Mouse (Mus musculus) v-Abl transformed pro-B cells (cell line): ENCODE data around the gene Hyls1.

Experiments used
- in situ Hi-C, 2 experiments: fragments of 400-800 bp; cut with MboI; formaldehyde crosslinking; loops; one replicate each; pipeline ENCODE4 v1.15.1; 2025; ENCODE audit not compliant: unreplicated experiment in 2 of 2

Hyls1 gene

DNA sequence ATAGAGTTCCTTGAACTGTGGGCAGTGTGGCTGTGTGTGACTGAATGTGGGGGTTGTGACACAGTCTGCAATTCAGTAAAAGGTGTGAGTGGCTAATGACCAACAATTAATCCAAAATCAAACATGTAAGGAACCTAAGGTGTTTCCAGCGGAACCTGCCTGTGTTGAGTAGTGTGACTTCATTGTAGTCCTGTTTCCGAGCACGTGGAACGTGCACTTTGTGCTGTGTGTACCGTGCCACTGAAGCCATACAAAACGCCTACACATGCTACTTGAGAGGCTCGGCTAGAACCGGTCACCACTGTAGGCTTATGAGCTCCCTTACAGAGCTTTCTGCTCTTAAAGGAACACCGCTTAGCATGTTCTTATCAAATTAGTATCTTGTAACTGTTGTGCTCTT is 21.7 kb downstream of the Hyls1 start:
- in situ Hi-C loops, result no loop called here

DNA sequence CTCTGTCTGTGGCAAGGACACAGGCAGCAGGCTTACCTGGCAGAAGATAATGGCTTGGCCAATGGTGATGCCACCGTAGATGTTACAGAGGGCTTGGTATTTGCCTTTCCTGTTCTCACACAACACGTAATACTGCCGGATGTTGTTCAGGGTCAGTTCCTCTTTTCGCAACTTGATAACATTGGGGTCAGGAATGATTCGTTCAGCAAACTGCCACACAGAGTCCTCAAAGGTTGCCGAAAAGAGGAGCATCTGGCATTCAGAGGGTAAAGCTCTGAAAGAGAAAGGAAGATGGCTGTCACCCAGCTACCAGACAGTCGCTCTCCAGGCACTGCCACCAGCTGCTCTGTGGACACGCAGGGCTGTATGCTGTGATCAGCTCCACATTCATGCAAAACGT is 23.5 kb downstream of the Hyls1 start:
- in situ Hi-C loops, result no loop called here

DNA sequence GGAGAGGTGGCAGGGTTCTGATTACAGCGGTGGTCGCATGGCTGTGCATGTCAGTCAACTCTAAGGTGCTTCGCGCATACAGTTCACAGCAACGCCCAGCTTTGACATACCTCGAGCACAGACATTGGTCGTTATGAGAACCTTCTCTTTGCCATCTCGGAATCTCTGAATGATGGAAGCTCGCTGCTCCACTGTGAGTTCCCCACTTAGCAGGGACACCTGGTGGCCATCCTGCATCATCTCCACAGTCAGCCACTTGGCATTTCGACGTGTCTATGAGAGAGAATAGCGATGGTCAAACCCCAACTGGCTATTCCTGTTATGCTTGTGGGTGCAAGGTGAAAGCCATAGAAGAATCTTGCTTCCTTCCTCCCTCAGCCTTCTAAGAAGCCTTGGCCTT is 24.5 kb downstream of the Hyls1 start:
- in situ Hi-C loops, result no loop called here

GRCm38 (mm10) chr9:35544666-35545065 is 25.5 kb downstream of the Hyls1 start:
- in situ Hi-C loops, result no loop called here

DNA sequence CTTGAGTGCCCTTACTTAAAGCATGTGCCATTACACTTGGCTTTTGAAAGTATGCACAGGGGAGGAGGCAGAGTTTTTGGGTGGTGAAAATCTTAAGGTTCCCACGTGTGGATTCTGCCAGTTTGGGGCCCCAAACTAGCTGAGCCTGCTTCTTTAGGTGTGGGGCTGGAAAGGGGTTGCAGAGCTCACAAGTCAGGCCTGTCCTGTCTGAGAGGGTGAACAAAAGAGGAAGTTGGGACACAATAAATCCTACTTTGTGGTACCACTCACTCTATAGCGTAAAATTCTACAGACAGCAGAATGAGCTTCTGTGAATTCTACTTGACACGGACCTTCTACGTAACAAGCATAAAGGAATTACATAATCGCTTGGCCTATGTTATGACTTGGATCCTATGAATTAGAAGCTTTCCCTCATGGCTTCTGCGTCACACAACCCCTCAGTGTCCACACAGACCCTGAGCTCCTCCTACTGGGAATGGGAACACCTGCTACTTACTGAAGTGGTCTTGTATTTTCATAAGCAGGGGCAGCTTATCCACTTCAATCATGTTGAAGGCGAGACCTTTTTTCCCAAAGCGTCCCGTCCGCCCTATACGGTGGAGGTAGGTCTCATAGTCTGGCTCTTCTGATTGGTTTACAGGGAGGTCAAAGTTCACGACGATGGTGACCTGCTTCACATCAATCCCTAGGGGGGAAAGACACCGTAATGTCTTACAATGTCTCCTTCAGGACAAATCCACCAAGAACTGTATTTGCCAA is 26.9 kb downstream of the Hyls1 start:
- in situ Hi-C loops, result no loop called here

GRCm38 (mm10) chr9:35541941-35542340 is 28.3 kb downstream of the Hyls1 start:
- in situ Hi-C loops, result no loop called here

- in situ Hi-C loops, result no loop called here
Measured at GRCm38 (mm10) chr9:35541488-35541887, 28.7 kb downstream of the Hyls1 start.

- in situ Hi-C loops, result no loop called here
Measured at GRCm38 (mm10) chr9:35541024-35541423, 29.2 kb downstream of the Hyls1 start.

DNA sequence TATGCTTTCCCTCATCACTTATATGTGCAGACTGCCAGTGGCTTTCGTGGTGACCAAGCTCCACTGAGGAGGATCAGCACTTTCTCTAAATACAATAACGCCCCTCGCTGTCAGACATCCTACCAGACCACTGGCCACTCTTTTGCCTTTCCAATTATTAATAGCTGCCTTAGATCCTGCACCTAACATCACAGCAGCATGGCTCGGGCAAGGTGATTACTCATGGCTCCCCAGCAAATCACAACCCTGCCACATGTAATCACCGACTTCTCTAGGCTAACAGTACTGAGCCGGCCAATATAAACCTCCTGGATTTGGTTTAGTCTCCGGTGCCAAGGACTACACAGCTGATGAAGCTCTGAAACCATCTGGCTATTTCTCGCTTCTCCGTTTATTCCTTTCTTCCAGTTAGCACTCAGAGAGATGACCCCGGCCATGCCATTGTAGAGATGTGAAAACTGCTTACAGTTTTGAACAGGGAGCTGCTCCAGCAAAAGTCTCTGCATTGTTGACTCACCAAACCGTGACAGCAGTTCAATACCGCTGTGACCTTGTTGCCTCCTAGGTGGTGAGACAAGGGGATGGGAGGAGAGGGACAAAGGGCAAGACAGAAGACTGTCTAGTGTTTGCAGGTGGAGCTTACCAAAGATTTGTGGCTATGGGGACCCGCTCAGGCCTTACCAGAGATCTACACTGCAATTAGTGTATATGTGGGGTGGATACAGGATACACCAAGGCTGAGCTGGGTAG is 31.0 kb downstream of the Hyls1 start:
- in situ Hi-C loops, result loop anchor here (5.0 to 10.0 kb wide), 3 partner anchors 76 to 554 kb away; partner anchors contain the start of gene Pate4 (in 1 of the 2)

GRCm38 (mm10) chr9:35535876-35536275 is 34.3 kb downstream of the Hyls1 start:
- in situ Hi-C loops, result loop anchor here (5.0 to 10.0 kb wide), 3 partner anchors 79 to 551 kb away; partner anchors contain the start of gene Pate4 (in 1 of the 2)

GRCm38 (mm10) chr9:35535110-35535509 is 35.1 kb downstream of the Hyls1 start:
- in situ Hi-C loops, result loop anchor here (5.0 to 10.0 kb wide), 3 partner anchors 80 to 550 kb away; partner anchors contain the start of gene Pate4 (in 1 of the 2)

- in situ Hi-C loops, result loop anchor here (5.0 to 10.0 kb wide), 4 partner anchors 79 to 548 kb away; partner anchors contain the start of gene Pate4 (in 2 of the 2)
Measured at GRCm38 (mm10) chr9:35533266-35533665, 36.9 kb downstream of the Hyls1 start.

- in situ Hi-C loops, result loop anchor here (5.0 to 10.0 kb wide), 4 partner anchors 83 to 545 kb away; partner anchors contain the start of gene Pate4 (in 2 of the 2)
Measured at GRCm38 (mm10) chr9:35529796-35530195, 40.4 kb downstream of the Hyls1 start.

GRCm38 (mm10) chr9:35529141-35529540 is 41.1 kb downstream of the Hyls1 start:
- in situ Hi-C loops, result no loop called here

GRCm38 (mm10) chr9:35523941-35524411 is 46.2 kb downstream of the Hyls1 start:
- in situ Hi-C loops, result loop anchor here in 1 of 2 experiments (25.0 kb wide), 1 partner anchor 1162 kb away; no protein-coding TSS in a partner anchor

GRCm38 (mm10) chr9:35523541-35523940 is 46.7 kb downstream of the Hyls1 start:
- in situ Hi-C loops, result loop anchor here in 1 of 2 experiments (25.0 kb wide), 1 partner anchor 1161 kb away; no protein-coding TSS in a partner anchor

DNA sequence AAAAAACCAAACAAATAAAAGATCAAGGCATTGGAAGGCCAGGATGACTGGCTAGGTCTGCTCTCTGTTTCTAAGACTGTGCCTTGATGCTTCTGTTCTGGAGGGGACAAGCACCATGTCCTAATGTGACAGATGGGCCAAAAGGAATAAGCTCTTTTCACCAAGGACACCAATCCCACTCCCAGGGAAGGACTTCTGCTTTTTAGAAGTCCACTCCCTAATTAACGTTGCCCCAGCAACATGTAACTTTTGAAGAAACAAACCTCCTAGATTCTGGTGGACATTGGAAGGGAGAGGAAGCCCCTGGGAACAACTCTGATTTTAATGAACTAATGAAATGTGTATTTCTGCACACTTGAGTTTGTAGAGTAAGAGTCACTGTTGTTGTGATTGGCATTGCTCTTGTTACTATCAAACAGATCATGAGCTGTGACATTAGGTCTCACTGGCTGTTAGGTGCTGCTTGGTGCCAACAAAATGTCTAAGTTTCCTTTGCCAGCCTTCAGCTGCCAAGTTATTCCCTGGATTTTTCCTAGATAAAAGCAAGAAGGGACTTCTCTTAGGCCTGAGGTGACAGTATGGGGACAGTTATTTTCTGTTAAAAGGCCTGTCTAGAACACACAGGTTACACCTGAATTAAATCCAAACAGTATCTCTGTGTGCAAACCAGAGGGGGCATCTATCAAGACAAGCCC is 47.2 kb downstream of the Hyls1 start:
- in situ Hi-C loops, result loop anchor here in 1 of 2 experiments (25.0 kb wide), 1 partner anchor 1161 kb away; no protein-coding TSS in a partner anchor

DNA sequence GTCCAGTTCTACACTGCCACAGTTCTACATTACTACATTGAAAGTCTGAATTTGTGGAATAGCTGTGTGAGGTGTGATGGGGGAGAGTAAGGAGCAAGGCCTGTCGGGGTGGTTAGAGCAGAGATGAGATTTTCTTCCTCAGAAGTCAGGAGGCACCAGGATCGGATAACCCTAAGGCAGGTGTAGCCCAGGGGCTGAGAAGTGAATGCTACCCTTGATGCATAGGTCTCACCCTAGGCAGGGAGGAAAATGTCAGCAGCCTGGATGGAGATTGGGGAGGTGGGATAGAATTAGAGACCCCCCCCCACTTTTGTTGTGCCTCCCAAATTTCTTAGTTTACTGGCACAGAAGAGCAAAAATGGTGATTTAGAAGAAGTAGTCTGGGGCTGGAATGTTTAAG is 48.0 kb downstream of the Hyls1 start:
- in situ Hi-C loops, result loop anchor here in 1 of 2 experiments (25.0 kb wide), 1 partner anchor 1160 kb away; no protein-coding TSS in a partner anchor

GRCm38 (mm10) chr9:35520631-35521348 is 49.4 kb downstream of the Hyls1 start:
- in situ Hi-C loops, result loop anchor here in 1 of 2 experiments (25.0 kb wide), 1 partner anchor 1158 kb away; no protein-coding TSS in a partner anchor
